Mouse (Mus musculus) gastrocnemius, postnatal 14 days (tissue): ENCODE measurements at regions not wholly inside any gene's neighbourhood (a gene's known extent, or its start where the extent isn't known, plus 50 kb on each side); places are given as distances from the start of the nearest gene placed in this dataset.
A peak's percentile ranks its signal among the peaks of the same experiment; 100 is the strongest.

Source experiments
- DNase-seq: peaks from one replicate; pipeline ENCODE4 v3.0.0; 2021; ENCODE audit warnings: mixed read lengths
- intact Hi-C: fragments of 180-260 bp; cut with DNase I; formaldehyde crosslinking; loops from one replicate; pipeline ENCODE4 v1.15.1; 2025; ENCODE audit warnings: low total_unique reads

DNA sequence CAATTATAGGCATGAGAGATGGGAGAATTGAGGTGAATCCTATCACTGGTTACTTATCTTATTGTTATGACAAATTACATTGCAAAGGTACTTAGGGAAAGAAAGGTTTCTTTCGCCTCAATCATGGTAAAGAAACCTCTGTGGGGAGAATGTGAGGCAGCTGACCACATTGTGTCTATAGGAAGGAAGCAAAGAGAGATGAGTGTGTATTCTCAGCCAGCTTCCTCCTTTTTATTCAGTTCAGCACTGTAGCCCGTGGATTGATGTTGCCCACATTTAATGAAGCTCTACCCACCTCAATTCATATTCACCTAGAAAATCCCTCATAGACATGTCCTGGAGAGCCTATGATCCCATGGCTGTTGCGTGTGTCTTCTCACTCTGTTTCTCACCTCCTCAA lies 406.2 kb downstream of the Atp6ap1l start:
- intact Hi-C loops = no loop called here
- DNase-seq = no peak

DNA sequence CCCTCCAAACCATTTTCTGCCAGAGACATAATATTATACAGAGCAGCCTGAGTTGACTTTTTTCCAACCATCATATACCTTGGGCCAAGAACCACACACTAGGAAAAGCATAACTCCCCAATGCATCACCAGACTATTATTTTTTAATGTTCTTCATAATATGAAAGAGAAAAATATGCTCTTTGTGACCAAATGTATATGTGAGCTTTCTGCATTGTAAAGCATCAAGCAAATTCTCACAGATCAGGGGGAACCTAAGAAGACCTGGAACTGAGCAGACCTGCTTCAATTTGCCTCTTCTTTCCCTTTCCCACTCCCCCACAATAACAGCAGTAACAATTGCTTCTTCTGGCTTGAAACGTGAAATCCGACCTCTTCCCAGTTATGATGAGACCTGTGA lies 407.6 kb downstream of the Atp6ap1l start:
- DNase-seq = no peak
- intact Hi-C loops = no loop called here

DNA sequence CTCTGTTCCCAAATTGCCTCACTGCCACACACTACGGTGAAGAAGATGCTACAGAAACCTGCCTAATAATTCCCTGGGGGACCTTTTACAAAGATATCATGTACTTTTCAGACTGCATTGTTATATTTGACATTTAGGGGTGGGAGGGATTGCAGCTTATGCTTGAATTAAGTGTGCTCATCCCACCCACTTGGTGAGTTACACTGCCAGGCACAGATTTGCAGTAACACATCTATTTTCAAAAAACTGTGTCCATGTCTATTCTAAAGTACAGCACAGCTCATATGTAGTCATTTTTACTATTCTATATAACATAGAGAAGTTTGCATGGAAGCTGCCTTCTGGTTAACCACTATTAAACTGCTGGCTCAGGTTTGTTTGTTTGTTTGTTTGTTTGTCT lies 404.3 kb upstream of the Xrcc4 start:
- intact Hi-C loops = no loop called here

DNA sequence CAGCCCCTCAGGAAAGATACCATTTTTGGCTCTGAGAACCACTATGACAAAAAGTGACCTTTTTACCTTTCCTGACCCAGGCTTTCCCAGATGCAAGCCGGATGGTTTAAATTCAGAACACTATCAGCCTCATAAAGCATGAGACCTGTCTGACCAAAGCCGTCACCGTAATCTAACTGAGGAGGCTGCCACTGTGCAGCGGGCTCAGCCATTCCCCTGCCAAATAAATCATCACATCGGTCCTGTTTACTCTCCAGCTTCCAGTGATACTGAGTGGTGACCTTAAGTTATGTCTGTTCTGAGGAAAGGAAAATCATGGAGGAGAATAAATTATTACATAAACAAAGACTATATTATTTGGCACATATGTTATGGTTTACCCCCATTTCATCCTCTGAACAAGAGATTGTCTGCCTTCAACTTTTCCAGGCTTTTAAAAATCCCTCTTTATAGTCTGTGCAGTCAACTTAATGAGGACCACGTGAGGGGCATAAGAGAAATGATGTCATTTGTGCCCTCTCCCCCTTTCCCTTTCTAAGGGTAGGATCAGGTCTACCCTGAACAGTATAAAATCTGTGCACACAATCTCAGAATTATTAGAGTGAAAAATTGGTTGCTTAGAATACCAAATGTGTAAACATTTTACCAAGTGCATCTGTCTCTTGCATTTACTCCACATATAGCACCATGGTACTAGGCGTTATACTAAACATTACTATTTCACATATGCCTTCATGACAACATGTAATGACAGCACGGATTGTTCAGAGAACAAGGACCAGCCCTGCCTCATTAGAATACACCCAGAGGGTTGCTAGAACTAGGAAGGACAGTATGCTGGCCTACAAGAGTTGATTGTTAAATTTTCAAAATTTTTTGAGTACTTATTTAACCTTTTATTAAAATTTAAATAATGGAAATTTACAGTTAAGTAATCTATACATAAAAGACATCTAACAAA lies 401.9 kb upstream of the Xrcc4 start:
- intact Hi-C loops = no loop called here
- no peak for DNase-seq

More for the DNA sequence above, 404.3 kb upstream of the Xrcc4 start:
- DNase-seq = no peak

DNA sequence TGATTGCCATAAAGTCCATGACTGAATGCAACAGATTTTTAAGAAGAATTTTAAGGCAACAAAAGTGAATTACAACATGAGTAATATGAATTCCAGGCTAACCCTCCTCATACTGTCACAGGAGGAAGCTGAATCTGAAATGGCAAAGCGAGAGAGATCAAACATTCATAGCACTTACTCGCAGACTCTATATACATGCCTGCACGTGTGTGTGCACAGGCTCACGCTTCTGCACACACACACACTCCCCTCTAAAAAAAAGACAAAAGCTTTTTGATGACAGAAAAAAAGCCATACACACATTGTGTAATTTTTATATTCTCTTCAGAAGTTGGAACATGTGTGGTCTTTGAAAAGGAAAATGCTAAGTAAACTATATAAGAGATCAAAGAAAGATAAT lies 391.1 kb upstream of the Xrcc4 start:
- no peak for DNase-seq
- intact Hi-C loops = no loop called here

DNA sequence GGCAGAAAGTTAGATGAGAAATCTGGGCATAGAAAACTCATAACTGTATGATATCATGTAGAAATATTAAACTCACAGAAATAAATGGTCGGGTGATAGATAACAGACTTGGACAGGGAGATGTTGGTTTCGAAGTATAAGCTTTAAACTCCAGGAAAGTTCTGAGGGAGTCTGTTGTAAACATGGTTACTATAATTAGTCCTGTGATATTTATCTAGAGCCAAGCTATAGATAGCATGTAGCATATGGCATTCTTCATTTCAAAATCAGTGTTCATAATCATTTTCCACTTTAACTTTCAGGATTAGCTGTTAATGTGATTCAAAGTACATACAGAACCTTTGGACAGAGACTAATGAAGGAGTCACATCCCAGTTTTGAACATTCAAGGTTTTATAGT lies 387.5 kb upstream of the Xrcc4 start:
- intact Hi-C loops = no loop called here
- DNase-seq = no peak

DNA sequence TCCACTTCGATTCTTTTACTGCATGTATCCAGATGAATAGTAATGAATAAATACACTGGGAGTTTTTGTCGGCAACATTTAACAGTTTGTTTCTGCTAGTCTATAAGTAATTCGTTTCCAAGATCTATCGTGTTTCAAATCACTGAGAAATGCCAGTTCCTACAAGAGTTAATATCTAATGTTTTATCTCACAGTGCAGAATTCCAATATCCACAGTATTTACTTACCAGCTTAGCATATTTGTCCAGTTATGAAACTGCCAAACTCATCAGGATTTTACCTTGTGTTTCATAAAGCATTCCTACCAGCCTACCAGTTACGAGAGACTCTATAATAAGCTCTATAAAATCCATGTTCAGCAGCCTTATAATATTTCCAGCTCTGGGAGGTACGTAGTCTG lies 385.1 kb upstream of the Xrcc4 start:
- intact Hi-C loops = no loop called here

DNA sequence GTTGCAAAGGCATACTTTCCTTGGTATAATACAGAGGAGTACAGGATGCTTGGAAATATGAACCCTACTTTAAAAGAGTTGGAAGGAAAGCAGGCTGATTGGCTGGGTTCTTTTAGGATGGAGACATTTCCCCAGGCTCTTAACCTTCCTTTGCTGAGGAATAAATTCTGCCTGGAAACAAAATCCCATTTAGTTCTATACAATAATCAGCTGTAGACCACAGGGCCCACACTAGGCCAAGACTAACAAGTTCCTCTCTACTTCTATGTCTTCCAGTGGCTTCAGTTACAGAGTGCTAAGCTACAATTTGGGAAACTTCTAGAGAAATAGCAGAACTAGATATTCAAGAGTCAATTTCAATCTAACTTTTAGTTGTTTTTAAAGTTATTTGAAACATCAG lies 384.6 kb upstream of the Xrcc4 start:
- intact Hi-C loops = no loop called here
- DNase-seq = no peak

More for the DNA sequence above, 385.1 kb upstream of the Xrcc4 start:
- no peak for DNase-seq

DNA sequence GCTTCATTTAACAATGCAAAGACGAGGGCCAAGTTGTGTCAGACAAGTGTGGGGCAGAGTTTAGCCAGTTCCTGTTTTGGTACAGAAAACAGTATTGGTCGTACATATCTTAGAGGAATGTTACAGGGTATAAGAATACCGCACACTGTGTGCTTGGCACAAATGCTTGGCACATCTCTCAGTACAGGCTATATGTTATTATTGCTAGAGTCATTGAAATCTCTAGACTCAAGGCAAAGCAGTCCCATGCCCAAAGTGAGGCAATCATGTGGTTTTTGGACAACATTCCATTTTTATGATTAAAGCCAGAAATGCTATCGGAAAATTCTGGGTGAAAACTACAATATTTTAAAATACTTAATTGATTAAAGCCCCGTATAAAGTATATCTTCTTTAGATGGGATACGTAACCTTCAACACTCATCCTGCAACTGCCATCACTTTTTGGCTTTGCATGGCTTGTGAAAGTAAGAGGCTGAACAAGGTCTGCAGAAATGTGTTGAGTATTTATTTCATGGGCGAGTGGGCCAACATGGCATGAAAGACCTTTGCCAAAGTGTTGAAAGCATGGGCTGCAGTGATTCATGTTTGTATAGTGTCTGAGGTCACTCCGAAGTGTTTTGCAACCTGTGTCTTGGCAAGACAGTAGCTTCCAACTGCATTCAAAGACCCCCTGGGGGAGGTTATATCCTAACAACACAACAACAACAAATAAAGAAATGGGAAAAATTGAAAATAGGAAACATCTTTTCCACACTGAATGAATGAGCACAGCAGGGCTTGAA lies 383.8 kb upstream of the Xrcc4 start:
- intact Hi-C loops = no loop called here
- no peak for DNase-seq

DNA sequence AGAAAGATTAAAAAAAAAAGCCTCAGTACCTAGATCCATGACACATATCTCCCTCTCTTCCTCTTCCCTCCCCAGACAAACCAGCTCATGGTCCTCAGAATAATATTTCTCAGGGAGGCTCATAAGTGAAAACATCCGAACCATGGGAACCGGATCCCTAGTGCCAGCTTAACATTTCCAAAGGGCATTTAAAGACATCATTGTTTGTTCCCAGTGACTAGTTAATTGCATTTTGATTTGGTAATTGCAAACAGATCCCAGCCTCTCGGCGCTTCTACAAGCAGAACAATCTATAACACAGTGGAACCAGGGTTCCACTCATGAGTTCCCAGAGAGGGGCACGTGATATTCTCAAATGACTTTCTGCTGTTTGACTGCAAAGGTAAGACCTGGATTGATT lies 376.7 kb upstream of the Xrcc4 start:
- intact Hi-C loops = no loop called here
- no peak for DNase-seq

DNA sequence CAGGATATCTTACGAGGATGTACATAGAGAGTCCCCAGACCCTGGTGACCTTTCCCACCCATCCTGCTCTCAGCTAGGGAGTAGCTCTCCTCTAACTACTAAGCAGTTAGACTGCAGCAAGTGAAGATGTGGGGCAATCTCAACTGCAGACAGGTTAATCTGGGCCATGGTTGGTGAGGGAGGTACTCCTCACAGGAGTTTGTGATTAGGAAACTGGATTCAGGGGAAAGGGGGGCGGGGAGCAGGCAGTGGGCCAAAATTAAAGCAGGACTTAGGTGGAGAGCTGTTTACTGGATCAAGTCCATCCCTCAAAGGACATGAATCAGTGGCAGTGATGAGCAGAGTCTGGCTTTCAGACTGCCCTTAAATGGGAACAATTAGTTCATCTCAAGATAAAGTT lies 374.6 kb upstream of the Xrcc4 start:
- peak; percentile 33 for DNase-seq
- intact Hi-C loops = no loop called here

DNA sequence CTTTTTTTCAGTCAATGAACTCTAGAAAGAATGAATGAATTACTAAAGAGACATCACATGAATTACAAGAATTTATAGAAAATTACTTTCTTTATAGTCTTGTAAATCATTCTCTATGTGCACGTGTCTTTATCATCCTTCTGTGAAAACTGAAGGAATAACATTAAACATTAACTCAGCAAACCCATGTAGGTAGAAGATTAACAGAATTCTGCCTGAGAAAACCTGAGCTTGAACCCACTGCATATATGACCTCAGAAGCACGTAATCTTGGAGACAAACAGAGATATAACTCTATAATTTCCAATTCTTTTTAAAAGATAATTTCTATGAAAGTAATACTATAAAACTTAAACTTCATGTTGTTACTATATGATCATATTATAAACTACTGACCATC lies 374.0 kb upstream of the Xrcc4 start:
- intact Hi-C loops = no loop called here

DNA sequence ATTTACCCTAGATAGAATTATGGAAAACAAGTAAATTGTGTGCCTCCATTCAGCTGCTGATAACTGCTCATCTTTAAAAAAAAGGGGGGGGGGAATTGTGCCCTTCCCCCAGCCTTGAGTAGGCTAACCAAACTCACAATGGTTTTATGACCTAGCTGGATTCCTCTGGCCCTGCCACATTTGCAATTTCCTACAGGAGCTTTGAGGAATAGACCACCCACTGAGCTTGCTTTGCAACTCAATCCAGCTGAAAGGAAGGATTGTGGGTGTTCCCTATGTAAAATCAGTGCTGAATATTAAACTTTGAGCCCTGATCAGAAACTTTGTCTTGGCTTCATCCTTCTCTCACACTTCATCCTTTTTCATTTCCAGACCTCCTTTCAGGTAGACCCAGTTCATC lies 365.2 kb upstream of the Xrcc4 start:
- no peak for DNase-seq

More for the DNA sequence above, 374.0 kb upstream of the Xrcc4 start:
- no peak for DNase-seq

DNA sequence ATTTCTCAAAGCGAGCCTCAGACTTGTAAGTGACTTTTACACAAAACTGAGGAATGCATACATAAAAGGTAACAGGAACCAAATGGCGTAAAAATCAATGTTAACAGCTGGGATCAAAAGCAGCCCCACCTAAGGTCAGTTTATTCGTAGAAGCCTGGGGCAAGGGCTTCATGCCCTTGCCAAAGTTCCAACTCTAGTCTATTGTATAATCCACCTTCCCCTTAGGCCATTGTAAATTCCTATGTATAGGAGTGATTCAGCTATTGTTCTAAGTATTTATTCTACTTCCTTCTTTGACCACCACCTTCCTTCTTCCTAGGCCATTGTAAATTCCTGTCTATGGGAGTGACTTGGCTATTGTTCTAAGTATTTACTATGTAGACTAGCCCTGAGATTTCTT lies 337.5 kb upstream of the Xrcc4 start:
- intact Hi-C loops = no loop called here

More for the DNA sequence above, 365.2 kb upstream of the Xrcc4 start:
- intact Hi-C loops = no loop called here

DNA sequence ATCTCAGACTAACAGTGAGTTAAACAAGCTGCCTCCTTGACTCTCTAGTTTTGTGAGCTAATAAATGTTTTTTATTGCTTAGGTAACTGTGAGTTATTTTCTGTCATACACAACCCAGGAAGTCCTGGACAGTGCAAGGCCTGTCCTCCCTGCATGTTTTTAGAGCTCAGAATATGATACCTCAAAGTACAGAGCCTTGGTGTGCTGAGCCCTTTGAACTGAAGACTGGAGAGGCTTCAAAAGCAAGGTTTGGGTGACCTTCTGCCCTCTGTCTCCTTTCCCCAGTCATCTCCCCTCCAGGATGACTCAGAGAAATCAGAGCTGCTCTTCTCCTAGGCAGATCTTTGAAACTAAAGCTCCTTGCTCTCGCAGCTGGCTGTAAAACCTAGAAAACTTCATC lies 336.0 kb upstream of the Xrcc4 start:
- DNase-seq = no peak
- intact Hi-C loops = no loop called here

More for the DNA sequence above, 337.5 kb upstream of the Xrcc4 start:
- DNase-seq = no peak

DNA sequence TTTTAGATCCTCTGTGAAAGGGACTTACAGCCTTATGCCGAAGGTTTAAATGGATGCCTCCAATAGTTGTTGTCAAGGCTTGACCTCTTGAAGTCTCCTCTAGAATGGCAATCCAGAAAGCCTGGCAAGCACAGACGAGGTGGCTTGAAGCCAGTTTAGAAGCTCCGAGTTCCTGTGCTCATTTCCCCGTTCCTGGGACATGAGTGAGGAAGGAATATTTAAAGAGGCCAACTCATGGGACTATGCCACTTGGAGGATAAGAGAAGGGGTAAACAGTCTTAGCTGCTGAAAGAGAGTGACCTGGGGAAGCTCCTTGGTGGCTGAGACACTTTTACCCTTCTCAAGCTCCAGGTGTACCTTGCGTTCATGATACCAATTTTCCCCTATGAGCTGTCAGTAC lies 335.1 kb upstream of the Xrcc4 start:
- intact Hi-C loops = no loop called here
- no peak for DNase-seq

DNA sequence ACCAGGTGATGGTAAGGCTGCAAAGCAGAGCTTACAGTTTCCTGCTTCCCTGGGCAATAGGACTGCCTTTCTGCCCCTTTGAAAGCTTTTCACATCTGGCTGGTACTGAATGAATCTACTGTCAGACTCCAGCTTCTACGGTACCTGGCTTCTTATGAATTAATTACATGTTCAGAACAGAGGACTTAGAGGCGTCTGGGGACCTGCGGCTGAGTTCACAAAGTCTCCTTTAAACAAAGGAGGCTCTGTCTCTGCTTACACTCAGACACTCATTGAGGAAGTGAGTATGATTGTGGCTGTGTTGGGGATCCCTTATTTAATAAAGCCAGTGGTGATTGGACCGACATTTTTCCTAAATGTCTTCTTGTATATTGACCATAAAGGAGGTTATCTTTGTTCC lies 331.6 kb upstream of the Xrcc4 start:
- no peak for DNase-seq
- intact Hi-C loops = no loop called here

DNA sequence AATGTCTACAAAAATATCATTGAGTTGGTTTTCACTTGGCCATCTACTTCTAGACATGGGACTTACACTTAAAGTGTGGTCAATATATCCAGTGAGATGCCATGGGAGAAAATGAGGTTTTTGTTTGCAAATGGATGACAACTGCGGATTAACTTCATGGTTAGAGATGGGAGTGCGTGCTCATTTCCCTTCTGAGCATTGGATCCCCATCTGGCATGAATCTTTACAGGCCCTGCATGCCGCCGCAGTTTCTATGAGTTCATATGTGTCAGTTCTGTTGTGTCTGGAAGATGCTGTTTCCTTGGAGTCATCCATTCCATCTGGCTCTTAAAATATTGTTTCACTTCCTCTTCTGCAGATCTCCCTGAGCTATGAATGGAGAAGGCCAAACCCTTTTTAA lies 315.0 kb upstream of the Xrcc4 start:
- intact Hi-C loops = no loop called here
- DNase-seq = no peak

DNA sequence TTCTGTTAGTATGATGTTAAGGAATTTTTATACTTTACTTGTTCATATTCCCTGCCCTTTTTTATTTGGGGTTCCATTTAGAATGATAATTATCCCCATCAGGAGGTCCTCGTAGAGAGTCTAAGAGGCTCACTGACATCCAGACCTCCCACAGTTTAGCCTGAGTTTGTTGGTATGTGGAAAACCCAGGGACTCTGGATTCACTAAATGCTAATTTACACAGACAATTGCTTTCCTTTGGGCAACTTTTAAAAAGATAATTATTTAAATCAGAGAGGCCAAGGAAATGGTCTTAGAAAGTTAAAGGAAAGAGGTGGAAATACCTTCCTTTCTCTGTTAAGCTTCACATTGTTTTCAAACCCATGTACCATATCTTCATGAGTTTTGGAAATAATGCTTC lies 312.7 kb upstream of the Xrcc4 start:
- DNase-seq = no peak
- intact Hi-C loops = no loop called here

DNA sequence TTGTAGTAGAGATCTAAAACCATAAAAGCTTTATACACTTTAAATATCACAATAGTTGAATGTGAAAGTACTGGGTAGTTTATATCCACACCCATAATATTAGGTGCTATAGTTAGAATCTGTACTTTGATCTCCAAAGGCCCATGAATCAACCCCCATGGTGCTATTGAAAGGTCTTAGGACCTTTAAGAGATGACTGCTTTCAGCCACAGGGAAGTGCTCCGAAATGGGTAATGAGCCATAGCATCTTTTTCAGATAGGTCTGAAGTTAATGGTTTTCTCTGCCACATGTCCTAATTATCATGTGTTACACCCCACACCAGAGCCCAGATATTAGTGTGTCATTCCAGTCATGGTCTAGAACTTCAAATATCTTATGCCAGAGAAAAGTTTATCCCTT lies 312.1 kb upstream of the Xrcc4 start:
- no peak for DNase-seq
- intact Hi-C loops = no loop called here
